Mouse (Mus musculus): ENCODE results near the gene Lrrc46.

The Lrrc46 gene

GRCm38 (mm10) chr11:97041022-97041899, at the start of gene Lrrc46, which contains the start of gene Mrpl10:
Gene Lrrc46 (minus strand): TSS chr11:97041407.
Gene Mrpl10 (plus strand): TSS chr11:97041560.
- peak; percentile 75 to 77 for DNase-seq (ENCODE audit: low spot score in 2 of 2)

GRCm38 (mm10) chr11:97086365-97086764, 45.2 kb upstream of the Lrrc46 start:
- DNase-seq (ENCODE audit: low spot score in 2 of 2), result no peak

DNA sequence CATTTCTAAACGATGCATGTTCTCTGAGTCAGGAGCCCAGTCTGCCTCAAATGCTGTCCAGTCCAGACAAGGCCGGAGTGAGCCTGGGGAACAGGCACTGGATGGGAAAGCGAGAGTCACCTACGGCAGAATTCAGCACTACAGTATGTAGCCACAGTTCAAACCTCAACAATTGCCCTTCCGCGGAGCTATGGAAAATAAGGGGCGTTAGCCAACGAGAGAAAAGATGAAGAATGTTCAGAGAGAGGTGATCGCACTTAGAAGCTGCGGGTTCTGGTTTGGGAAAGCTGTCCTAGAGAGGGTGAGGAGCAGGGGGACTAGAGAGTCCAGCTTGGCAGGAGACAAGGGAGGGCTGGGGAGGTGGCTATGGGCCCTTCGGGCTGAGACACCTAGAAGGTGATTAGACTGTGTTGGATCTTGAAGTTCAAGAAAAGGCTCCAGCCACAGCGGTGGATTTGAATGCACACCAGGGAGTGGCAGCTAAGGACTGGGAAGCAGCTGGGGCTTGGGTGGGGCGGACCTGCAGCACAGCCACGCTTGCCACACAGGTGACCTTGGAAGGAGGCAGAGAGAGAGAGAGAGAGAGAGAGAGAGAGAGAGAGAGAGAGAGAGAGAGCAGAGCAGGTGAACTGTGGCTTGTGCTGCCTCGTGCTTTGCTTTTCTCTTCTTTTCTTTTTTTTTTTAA, 43.8 kb upstream of the Lrrc46 start:
- DNase-seq (ENCODE audit: low spot score in 2 of 2), result no peak

DNA sequence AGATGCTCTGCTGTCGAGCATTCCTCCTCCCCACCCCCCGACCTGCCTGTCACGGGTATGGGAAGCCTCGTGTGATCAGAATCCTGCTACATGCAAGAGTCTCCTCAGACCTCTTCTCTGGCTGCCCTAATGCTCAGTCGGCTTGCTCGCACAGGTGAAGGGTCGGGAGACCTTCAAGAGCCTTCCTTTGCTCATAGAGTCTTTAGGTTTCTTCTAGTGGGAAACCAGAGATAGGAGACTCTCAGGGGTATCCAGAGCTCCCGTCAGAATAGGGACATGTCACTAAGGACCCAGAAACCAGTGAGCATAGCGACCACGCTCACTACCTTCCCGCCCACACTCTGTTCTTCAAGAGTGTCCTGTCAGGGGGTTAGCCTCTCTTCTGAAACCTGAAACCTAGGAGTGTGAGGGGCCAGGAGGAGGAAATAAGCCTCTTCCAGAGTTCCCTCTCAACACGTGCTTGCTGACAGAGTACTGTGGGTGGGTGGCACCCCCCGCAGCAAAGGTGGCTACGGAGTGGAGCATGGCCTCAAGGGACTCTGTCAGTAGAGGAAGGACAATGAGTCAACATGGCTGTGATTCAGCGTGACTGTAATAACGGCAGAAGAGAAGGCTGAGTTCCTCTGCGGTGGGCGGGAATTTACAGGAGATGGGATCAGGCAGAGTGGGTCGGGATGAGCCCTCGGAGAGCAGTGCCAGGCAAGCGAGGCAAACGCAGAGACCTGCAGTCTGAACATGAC, 42.4 kb upstream of the Lrrc46 start:
- peak in 1 of 2 experiments; percentile 43 for DNase-seq (ENCODE audit: low spot score in 2 of 2)

DNA sequence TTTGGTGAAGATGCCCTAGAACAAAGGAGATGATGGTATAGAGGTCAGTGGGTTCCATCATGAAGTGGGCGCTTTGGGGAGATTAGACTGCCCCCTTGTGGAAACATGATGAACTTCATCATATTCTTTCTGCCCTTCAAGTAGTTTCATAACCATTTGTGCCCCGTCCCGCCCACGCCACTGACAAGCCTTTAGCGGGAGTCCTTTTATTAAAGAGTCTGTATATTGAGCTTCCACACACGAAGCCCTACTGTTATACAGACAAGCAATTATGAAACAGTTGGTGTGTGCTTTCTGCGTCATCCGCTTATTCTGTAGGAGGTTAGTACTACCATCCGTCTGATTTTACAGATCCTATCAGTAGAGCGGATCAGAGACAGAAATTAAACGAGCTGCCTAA, 41.8 kb upstream of the Lrrc46 start:
- no peak for DNase-seq (ENCODE audit: low spot score in 2 of 2)

DNA sequence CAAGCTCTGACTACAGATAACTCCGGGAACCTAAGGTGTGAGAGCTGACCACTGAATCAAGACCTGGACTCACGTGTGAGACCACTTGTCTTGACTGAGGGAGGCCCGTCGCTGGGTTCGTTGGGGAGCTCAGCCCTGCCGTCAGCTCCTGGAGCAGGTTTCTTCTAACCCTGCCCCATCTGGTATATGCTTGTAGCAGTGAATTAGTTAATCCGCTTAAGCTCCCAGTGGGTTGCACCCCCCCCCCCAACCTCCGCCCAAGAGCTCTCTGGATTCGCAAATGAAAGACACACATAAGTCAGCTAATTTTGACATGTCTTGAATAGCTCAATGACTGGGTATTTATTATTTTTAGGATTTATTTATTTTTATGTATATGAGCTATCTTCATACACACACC, 39.1 kb upstream of the Lrrc46 start:
- no peak for DNase-seq (ENCODE audit: low spot score in 2 of 2)

DNA sequence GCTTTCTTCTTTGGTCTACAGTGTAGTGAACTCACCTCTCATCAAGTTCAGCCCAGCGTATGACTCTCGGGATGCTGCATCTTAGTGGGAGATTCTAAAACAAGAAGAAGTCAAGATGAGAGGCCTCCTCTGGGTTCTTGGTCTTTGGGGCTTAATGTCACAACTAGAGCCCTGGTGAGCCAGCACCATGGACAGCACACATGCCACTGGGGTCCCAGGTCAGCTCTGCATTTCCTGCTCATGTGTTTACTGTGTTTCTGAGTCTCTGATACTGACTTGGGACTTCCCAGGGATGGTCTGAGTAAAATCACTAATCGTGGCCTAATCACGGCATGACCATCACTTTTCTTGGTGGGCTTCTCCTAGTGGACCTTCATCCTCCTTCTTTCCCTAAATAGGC, 37.5 kb upstream of the Lrrc46 start:
- DNase-seq (ENCODE audit: low spot score in 2 of 2), result no peak

DNA sequence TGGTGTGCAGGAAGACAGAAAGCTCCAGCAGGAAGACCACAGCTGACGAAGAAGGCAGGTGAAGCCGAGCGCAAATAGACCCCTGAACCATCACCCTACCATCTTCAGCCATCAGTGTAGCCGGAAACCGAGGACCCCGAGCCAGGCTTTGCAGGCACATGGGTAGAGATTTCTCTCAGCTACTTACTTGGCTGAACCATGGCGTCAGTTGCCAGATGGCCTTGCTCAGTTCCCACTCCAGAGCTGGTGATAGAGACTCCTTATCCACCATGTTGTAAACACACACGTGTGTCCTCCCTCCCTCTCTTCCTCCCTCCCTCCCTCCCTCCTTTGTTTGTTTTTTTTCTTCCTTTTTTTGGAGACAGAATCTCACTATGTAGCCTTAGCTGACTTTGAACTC, 33.0 kb upstream of the Lrrc46 start:
- DNase-seq (ENCODE audit: low spot score in 2 of 2), result no peak

- peak in 1 of 2 experiments; percentile 43 for DNase-seq (ENCODE audit: low spot score in 2 of 2)
Observed at GRCm38 (mm10) chr11:97072533-97072932, 31.3 kb upstream of the Lrrc46 start.

GRCm38 (mm10) chr11:97071129-97071528, 29.9 kb upstream of the Lrrc46 start:
- DNase-seq (ENCODE audit: low spot score in 2 of 2), result no peak

DNA sequence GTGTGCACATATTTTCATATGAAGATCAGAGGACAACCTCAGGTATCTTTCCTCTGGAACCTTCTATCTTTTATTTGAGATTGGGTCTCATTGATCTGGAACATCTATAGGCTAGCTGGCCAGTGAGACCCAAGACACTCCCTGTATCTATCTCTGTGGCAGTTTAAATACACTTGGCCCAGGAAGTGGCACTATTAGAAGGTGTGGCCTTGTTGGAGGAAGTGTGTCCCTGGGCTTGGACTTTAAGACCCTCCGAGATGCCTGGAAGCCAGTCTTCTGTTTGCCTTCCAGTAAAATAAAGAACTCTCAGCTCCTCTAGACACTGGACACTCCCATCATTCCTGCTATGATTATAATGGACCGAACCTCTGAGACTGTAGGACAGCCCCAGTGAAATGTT, 28.6 kb upstream of the Lrrc46 start:
- DNase-seq (ENCODE audit: low spot score in 2 of 2), result no peak

DNA sequence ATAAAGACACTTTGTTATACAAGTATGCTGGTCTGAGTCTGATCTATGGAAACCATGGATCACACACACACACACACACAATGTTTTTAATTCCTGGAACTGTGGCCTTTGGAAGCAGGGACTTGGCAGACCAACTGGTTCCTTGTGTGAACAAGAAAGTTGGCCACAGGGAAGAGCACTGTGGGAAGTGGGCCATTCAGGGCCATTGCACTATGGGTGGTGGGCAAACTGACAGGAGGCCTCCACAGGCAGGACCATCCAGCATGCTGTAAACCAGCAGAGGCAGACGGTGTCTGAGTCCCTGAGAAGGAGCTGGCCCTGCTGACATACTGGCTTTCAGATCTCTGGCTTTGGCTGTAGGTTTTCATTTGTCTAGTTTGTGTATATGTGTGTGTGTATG, 28.1 kb upstream of the Lrrc46 start:
- DNase-seq (ENCODE audit: low spot score in 2 of 2), result no peak

GRCm38 (mm10) chr11:97066656-97067360, 25.6 kb upstream of the Lrrc46 start:
- DNase-seq (ENCODE audit: low spot score in 2 of 2), result no peak

DNA sequence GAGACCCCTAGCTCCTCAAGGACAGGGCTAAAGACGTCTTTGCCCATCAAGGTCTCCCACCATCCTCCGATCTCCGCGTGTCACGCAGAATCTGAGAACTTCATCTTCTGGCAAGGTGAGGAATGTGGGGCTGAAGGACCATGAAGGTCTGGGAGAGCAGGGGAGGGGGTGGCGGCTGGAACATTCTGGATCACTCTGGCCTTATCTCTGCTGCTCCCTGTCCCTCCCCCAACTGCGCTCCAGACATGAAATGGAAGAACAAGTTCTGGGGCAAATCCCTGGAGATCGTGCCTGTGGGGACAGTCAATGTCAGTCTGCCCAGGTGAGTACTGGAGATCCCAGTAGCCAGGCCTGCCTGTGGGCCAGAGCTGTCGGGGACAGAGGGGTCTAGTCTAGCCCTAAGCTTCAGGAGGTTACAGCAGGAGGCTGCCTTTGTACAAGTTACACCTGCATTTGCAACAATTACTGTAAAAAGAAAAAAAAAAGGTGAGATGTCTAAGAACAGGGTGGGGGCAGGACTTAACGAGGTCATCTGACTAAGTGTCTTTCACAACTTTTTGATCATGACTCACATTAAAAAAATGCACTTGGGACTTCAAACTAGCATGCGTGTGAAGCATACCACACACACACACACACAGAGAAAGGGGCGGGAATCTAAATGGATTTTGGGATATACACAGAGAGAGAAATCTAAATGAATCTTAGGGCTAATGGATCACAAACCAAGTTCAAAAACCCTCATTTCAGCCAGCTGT, 24.5 kb upstream of the Lrrc46 start:
- no peak for DNase-seq (ENCODE audit: low spot score in 2 of 2)

DNA sequence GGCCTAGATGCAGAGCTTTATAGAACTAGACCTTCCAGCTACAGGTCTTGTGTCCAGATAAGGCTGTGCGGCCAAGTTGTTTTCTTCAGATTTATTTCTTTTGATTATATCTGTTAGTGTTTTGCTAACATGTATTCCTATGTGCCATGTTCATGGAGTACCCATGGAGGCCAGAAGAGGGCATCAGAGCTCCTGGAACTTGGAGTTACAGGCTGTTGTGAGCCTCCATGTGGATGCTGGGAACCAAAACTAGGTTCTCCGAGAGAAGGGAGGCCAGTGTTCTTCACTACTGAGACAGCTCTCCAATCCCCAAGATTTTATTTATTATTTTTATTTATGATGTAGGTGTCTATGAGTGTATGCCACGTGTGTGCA, 22.7 kb upstream of the Lrrc46 start:
- DNase-seq (ENCODE audit: low spot score in 2 of 2), result no peak

- DNase-seq (ENCODE audit: low spot score in 2 of 2), result no peak
Observed at GRCm38 (mm10) chr11:97063274-97063920, 22.2 kb upstream of the Lrrc46 start.

DNA sequence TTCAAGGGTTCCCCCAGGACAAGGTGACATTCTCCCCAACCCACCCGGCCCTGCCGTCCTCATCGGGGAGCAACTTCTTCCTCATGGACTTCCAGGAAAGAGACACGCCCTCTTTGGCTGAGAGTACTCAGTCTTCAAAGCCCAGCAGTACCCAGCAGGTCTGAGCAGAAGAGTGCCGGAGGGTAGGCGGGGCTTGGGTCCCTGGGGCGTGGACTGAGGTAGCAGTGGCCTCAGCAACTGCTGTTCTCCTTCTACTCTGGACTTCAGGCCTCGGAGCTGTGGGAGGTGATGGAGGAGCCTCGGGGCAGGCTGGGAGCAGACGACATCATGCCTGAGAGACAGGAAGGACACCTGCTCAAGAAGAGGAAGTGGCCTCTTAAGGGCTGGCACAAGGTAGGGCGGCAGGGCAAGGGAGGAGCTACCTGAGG, 11.0 kb upstream of the Lrrc46 start:
- no peak for DNase-seq (ENCODE audit: low spot score in 2 of 2)

GRCm38 (mm10) chr11:97050944-97051586, 9.9 kb upstream of the Lrrc46 start:
- no peak for DNase-seq (ENCODE audit: low spot score in 2 of 2)

GRCm38 (mm10) chr11:97050216-97050943, 9.2 kb upstream of the Lrrc46 start, which contains the start of gene Osbpl7:
Gene Osbpl7 (plus strand): TSS chr11:97050628.
- DNase-seq (ENCODE audit: low spot score in 2 of 2), result peak; percentile 68 to 70

Measured in frontal cortex, postnatal 14 days (tissue).